Mouse (Mus musculus): ENCODE measurements around the gene Nedd9. TPM values are rescaled to one million over a fixed set of nuclear protein-coding genes. Genes with fewer than 3 reads are reported as not detected.

Nedd9 gene
- polyA plus RNA-seq, 1 experiment: 39.4 TPM

DNA sequence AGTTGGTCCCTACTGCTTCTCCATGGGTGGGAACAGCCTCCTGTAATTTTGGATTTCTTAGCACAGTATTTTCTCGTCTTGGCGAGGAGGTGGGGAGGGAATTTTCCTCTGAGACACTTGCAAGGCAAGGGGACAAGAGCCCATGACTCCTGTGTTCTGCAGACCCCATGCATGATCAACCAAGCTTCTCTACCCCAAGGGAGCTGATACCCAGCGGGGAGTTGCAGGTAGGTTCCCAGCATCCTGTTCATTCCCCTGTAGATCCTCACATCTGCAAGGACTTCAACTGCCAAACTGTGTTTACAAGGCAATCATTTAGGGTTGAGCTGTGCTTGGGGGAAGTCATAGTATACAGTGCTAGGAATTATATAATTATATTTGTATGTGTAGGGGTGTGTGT lies 60.1 kb downstream of the Nedd9 start:
- no peaks in the 10 kb centered on the region for H3K4me1 ChIP-seq (replicated peaks; ENCODE audit: control insufficient read depth, insufficient read depth, low read length)
- 95% methylated on average over 3 of the region's 3 CpGs for WGBS
- DNase-seq: no peak
- no peak overlapping the region for H3K4me3 ChIP-seq (ENCODE audit: control insufficient read depth, insufficient read depth, low read length)
- no peak for TF ChIP-seq CTCF (IDR thresholded peaks at IDR 0.05; ENCODE audit: borderline replicate concordance, control insufficient read depth, extremely low read depth, insufficient read depth, low read length, poor library complexity)
- no peak for TF ChIP-seq POLR2A (IDR thresholded peaks at IDR 0.05; ENCODE audit: control insufficient read depth, extremely low read depth, insufficient read depth, low read length, poor library complexity)
- no peak overlapping the region for H3K27ac ChIP-seq (ENCODE audit: control insufficient read depth, insufficient read depth, low read length)
- H3K36me3 ChIP-seq (ENCODE audit: control insufficient read depth, insufficient read depth, low read length): peaks cover 17% of the 10 kb centered on the region; the same call in 1 of the 2 replicates
- no peaks in the 10 kb centered on the region for H3K27me3 ChIP-seq (ENCODE audit: control insufficient read depth, insufficient read depth, low read length)

DNA sequence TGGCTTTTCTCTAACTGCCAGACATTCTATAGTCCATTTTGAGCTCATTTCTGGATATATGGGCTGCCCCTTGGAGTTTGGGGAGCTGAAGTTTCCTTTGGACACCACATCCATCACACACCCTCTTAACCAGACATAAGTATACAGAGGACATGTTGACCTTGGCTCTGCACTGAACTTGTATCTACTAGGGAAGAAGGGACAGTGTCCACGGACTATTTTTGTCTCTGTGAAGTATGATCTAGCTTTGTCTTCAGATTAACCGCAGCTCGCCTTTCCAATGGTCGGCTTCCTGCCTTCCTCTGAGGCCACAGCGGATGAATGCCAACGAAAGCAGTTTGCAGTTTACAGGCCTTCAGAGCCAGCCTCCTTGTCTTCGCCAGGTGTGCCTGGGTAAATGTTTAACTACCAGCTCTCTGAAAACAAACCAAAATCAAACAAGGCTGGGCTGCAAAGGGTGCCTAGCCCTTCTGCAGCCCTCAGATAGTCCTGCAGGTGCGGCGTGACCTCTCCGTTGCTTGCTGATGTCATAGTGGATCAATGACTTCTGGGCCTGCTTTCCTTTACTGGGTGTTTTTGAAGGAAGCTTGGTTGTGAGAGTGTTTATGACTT lies 63.6 kb downstream of the Nedd9 start:
- 93% methylated on average over 10 of the region's 10 CpGs for WGBS
- DNase-seq: no peak
- Histone ChIP-seq H3K4me3 (ENCODE audit: control insufficient read depth, insufficient read depth, low read length) (no peak overlapping the region), H3K27ac (ENCODE audit: control insufficient read depth, insufficient read depth, low read length) (no peak overlapping the region), H3K27me3 (ENCODE audit: control insufficient read depth, insufficient read depth, low read length) (no peaks in the 10 kb centered on the region), H3K4me1 (replicated peaks; ENCODE audit: control insufficient read depth, insufficient read depth, low read length) (no peaks in the 10 kb centered on the region), H3K36me3 (ENCODE audit: control insufficient read depth, insufficient read depth, low read length) (peaks cover 13% of the 10 kb centered on the region)
- TF ChIP-seq CTCF (IDR thresholded peaks at IDR 0.05; ENCODE audit: borderline replicate concordance, control insufficient read depth, extremely low read depth, insufficient read depth, low read length, poor library complexity) (no peak), POLR2A (IDR thresholded peaks at IDR 0.05; ENCODE audit: control insufficient read depth, extremely low read depth, insufficient read depth, low read length, poor library complexity) (no peak)

DNA sequence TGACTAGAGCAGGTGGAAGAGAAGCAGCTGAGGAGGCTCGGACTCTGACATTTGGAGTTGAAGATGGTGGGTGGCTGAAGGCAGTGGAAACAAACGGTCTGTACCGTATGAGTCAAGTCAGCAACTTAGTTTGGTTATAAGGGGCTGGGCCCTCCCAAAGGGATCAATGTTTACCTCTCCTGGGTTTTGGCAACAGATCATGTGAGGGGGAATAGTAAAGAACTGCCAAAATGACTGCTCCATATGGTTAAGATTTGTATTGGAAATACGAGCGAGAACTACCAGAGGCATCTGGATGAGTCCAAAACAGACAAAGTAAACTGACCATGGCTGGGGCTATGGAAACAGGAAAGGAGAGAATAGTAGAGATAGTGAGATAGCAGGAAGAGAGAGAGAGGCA lies 64.6 kb downstream of the Nedd9 start:
- Histone ChIP-seq H3K27me3 (ENCODE audit: control insufficient read depth, insufficient read depth, low read length) (no peaks in the 10 kb centered on the region), H3K27ac (ENCODE audit: control insufficient read depth, insufficient read depth, low read length) (no peak overlapping the region), H3K36me3 (ENCODE audit: control insufficient read depth, insufficient read depth, low read length) (peaks cover 13% of the 10 kb centered on the region), H3K4me3 (ENCODE audit: control insufficient read depth, insufficient read depth, low read length) (no peak overlapping the region), H3K4me1 (replicated peaks; ENCODE audit: control insufficient read depth, insufficient read depth, low read length) (no peaks in the 10 kb centered on the region)
- 97% methylated on average over 5 of the region's 5 CpGs for WGBS
- TF ChIP-seq CTCF (IDR thresholded peaks at IDR 0.05; ENCODE audit: borderline replicate concordance, control insufficient read depth, extremely low read depth, insufficient read depth, low read length, poor library complexity): no peak
- DNase-seq: no peak

DNA sequence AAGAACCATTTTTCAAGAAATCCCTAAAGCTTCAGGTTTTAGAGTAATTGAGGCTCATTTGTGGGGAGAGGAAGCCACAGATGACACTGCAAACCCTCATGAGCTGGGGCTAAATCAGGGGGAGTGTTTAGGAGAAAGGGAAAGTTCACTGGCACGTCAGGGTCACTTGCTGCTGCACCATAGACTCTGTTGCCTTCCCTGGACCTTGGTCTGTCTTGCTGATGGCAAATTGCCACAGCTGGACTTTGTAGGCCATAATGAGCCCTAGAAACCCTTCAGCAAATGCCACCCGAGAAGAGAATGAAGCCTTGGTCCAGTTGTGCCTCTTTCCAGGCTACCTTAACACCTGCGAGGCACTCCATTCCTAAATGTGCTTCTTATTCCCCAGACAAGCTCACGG lies 66.8 kb downstream of the Nedd9 start:
- Histone ChIP-seq H3K36me3 (ENCODE audit: control insufficient read depth, insufficient read depth, low read length) (peaks cover 17% of the 10 kb centered on the region), H3K27ac (ENCODE audit: control insufficient read depth, insufficient read depth, low read length) (no peak overlapping the region), H3K27me3 (ENCODE audit: control insufficient read depth, insufficient read depth, low read length) (no peaks in the 10 kb centered on the region), H3K4me3 (ENCODE audit: control insufficient read depth, insufficient read depth, low read length) (no peak overlapping the region), H3K4me1 (replicated peaks; ENCODE audit: control insufficient read depth, insufficient read depth, low read length) (no peaks in the 10 kb centered on the region)
- TF ChIP-seq POLR2A (IDR thresholded peaks at IDR 0.05; ENCODE audit: control insufficient read depth, extremely low read depth, insufficient read depth, low read length, poor library complexity) (no peak), CTCF (IDR thresholded peaks at IDR 0.05; ENCODE audit: borderline replicate concordance, control insufficient read depth, extremely low read depth, insufficient read depth, low read length, poor library complexity) (no peak)
- DNase-seq: no peak
- WGBS: 94% methylated on average over 4 of the region's 4 CpGs

DNA sequence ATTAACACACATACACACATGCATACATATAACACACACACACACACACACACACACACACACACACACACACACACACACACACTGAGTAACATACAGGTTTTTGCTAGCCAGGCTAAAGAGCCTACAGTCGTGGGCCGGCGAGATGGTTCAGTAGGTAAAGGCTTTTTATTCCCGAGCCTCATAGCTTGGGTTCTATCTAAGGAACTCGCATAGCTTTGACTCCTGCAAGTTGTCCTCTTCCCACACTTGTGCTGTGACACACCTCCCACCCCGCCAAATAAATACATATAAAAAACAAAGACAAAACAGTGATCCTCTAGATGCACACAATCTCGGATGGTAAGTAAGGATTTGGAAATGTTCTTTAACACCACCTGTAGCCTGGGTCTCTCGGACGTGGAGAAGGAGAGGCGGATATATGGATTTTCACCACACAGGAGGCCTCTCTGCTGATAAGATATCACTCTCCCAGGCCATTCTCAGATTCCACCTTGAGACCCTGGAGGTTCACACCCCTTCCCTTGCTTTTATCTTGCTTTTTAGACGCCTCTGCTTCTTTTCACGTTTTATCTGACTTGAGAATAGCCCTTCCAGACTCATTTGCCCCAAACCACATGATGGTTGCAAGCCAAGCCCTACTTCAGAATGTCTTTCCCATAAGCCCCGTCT lies 68.8 kb downstream of the Nedd9 start:
- TF ChIP-seq CTCF (IDR thresholded peaks at IDR 0.05; ENCODE audit: borderline replicate concordance, control insufficient read depth, extremely low read depth, insufficient read depth, low read length, poor library complexity) (no peak), POLR2A (IDR thresholded peaks at IDR 0.05; ENCODE audit: control insufficient read depth, extremely low read depth, insufficient read depth, low read length, poor library complexity) (no peak)
- no peak overlapping the region for H3K4me3 ChIP-seq (ENCODE audit: control insufficient read depth, insufficient read depth, low read length)
- no peaks in the 10 kb centered on the region for H3K4me1 ChIP-seq (replicated peaks; ENCODE audit: control insufficient read depth, insufficient read depth, low read length)
- H3K36me3 ChIP-seq (ENCODE audit: control insufficient read depth, insufficient read depth, low read length): peaks cover 5% of the 10 kb centered on the region
- H3K27ac ChIP-seq (ENCODE audit: control insufficient read depth, insufficient read depth, low read length): no peak overlapping the region
- DNase-seq: no peak
- 95% methylated on average over 13 of the region's 13 CpGs for WGBS
- H3K27me3 ChIP-seq (ENCODE audit: control insufficient read depth, insufficient read depth, low read length): no peaks in the 10 kb centered on the region

DNA sequence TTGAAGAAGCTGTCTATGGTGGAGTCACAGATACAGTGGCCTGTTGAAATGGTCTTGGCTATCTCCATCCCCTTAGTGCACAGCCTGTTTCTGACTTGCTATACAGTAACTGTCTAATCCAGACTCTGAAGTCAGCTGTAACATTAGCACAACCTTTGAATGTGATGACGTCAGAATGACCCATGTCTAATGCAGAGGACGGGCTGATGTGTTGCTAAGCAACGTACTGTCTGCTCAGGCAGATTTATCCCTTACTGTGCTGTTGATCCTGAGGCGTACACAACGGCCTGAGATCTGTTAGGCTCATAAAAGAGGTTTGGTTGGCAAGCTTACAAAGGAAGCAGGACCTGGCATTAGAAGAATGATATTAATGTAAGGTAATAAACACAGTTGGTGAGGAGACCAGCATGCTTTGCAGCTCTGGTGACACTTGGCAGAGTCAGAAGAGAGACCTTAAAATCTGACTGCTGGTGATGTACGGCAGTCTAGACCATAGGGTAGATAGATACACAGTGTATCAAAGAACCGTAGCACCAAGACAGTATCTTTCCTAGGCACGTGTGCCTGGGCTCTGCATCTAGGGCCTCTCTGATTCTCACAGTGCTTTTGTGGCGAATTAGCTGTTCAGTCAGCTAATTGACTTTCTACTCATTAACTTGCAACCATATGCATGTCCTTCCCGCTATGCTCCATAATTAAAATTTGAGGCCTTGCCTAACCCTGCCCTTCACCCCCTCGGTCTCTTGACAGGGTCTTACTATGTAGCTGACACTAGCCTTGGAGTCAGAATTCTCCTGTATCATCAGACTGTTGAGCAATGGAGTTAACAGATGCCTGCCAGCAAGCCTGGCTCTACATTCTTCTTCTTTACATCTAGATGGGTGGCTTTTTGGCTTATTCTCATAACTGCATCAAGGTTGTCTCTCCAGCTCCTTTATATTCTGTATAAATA lies 70.8 kb downstream of the Nedd9 start:
- WGBS: 97% methylated on average over 11 of the region's 11 CpGs
- Histone ChIP-seq H3K4me3 (ENCODE audit: control insufficient read depth, insufficient read depth, low read length) (no peak overlapping the region), H3K4me1 (replicated peaks; ENCODE audit: control insufficient read depth, insufficient read depth, low read length) (0 out of 2 replicates have a peak, but pooled peaks cover 2% of the 10 kb centered on the region), H3K36me3 (ENCODE audit: control insufficient read depth, insufficient read depth, low read length) (peaks cover 4% of the 10 kb centered on the region), H3K27me3 (ENCODE audit: control insufficient read depth, insufficient read depth, low read length) (no peaks in the 10 kb centered on the region), H3K27ac (ENCODE audit: control insufficient read depth, insufficient read depth, low read length) (no peak overlapping the region)
- DNase-seq: no peak
- no peak for TF ChIP-seq POLR2A (IDR thresholded peaks at IDR 0.05; ENCODE audit: control insufficient read depth, extremely low read depth, insufficient read depth, low read length, poor library complexity)
- no peak for TF ChIP-seq CTCF (IDR thresholded peaks at IDR 0.05; ENCODE audit: borderline replicate concordance, control insufficient read depth, extremely low read depth, insufficient read depth, low read length, poor library complexity)

Data from thymus, adult 2 months (tissue).